Mouse (Mus musculus): ENCODE data around the gene Tmem87b. TPM values are rescaled to one million over a fixed set of nuclear protein-coding genes. Genes with fewer than 3 reads are reported as not detected.

The Tmem87b gene
- polyA plus RNA-seq (2017; shearing (Covaris generic)), result 10 to 100 TPM; 18.7 to 26.9 TPM

GRCm38 (mm10) chr2:128817786-128818681, at the start of gene Tmem87b:
Tmem87b (plus strand) TSS chr2:128818118.

GRCm38 (mm10) chr2:128862636-128863035, 44.7 kb downstream of the Tmem87b start, which contains the start of gene Fbln7:
Fbln7 (plus strand) TSS chr2:128862981.

Other genes starting within 250 kb of the Tmem87b start
- under 1 TPM; 0.30 to 0.69 TPM for gene Spdye4c, start 226.9 kb upstream of the Tmem87b start, polyA plus RNA-seq (2017; shearing (Covaris generic))
- 10 to 100 TPM; 73.9 to 75.1 TPM for gene Anapc1, start 130.7 kb upstream of the Tmem87b start, polyA plus RNA-seq (2017; shearing (Covaris generic))
- gene Mertk, start 119.2 kb upstream of the Tmem87b start, polyA plus RNA-seq (2017; shearing (Covaris generic)), result 1 to 10 TPM in 1 of 2 experiments, under 1 TPM in 1; 0.14 to 1.4 TPM
- under 1 TPM in 1 of 2 experiments, not detected in 1; 0.16 TPM for gene Fbln7, start 44.9 kb downstream of the Tmem87b start, polyA plus RNA-seq (2017; shearing (Covaris generic))
- 10 to 100 TPM in 1 of 2 experiments, 1 to 10 TPM in 1; 9.7 to 10.4 TPM for gene Zc3h8, start 126.0 kb downstream of the Tmem87b start, polyA plus RNA-seq (2017; shearing (Covaris generic))
- 1 to 10 TPM; 9.3 to 9.5 TPM for gene Zc3h6, start 149.3 kb downstream of the Tmem87b start, polyA plus RNA-seq (2017; shearing (Covaris generic))
- 1 to 10 TPM; 5.6 to 5.7 TPM for gene Gm10762, start 149.6 kb downstream of the Tmem87b start, polyA plus RNA-seq (2017; shearing (Covaris generic))
- gene Vinac1, start 230.1 kb downstream of the Tmem87b start, polyA plus RNA-seq (2017; shearing (Covaris generic)), result under 1 TPM; 0.09 to 0.27 TPM
- gene Ttl, start 247.8 kb downstream of the Tmem87b start, polyA plus RNA-seq (2017; shearing (Covaris generic)), result 1 to 10 TPM; 2.6 to 5.0 TPM

All from inflammation-experienced regulatory T-cells (primary cell).